Mouse (Mus musculus) limb, embryonic 14.5 days (tissue): ENCODE measurements around the gene Gm21954. TPM values are rescaled to one million over a fixed set of nuclear protein-coding genes. Genes with fewer than 3 reads are reported as not detected.

Experiments
- ATAC-seq: fragments of 200-750 bp; cut with Nextera tagmentation; 2 replicates; pipeline ENCODE4 v1.8.0; 2017; ENCODE audit warnings: low read depth, moderate number of reproducible peaks, moderate TSS enrichment; ENCODE audit not compliant: low FRiP score
- DNase-seq: peaks from one replicate; pipeline ENCODE4 v3.0.0-alpha.2; 2015; ENCODE audit warnings: low spot score
- H3K27ac ChIP-seq: fragments of 300-500 bp; sonication (generic); replicated peaks from 2 replicates; pipeline ENCODE4 v1.5.1; 2014; ENCODE audit warnings: low read depth, mild to moderate bottlenecking, low read length, moderate library complexity, mixed read lengths
- H3K27me3 ChIP-seq: fragments of 300-500 bp; sonication (generic); 2 replicates; pipeline ENCODE4 v1.6.1; 2014; ENCODE audit warnings: low read length, mixed read lengths; ENCODE audit not compliant: control insufficient read depth, insufficient read depth
- H3K36me3 ChIP-seq: fragments of 300-500 bp; sonication (generic); 2 replicates; pipeline ENCODE4 v1.6.1; 2014; ENCODE audit warnings: mild to moderate bottlenecking, low read length, moderate library complexity, mixed read lengths; ENCODE audit not compliant: control insufficient read depth, insufficient read depth
- H3K4me1 ChIP-seq: fragments of 300-500 bp; sonication (generic); 2 replicates; pipeline ENCODE4 v1.6.1; 2014; ENCODE audit warnings: antibody characterized with exemption, low read length, mixed read lengths; ENCODE audit not compliant: control insufficient read depth, insufficient read depth
- H3K4me2 ChIP-seq: fragments of 300-500 bp; sonication (generic); replicated peaks from 2 replicates; pipeline ENCODE4 v1.6.1; 2014; ENCODE audit warnings: low read depth, mild to moderate bottlenecking, low read length, moderate library complexity; ENCODE audit not compliant: severe bottlenecking
- H3K4me3 ChIP-seq: fragments of 300-500 bp; sonication (generic); replicated peaks from 2 replicates; pipeline ENCODE4 v1.5.1; 2014; ENCODE audit warnings: low read length
- H3K9ac ChIP-seq: fragments of 300-500 bp; sonication (generic); 2 replicates; pipeline ENCODE4 v1.6.1; 2014; ENCODE audit warnings: mild to moderate bottlenecking, low read depth, low read length, moderate library complexity; ENCODE audit not compliant: severe bottlenecking
- H3K9me3 ChIP-seq: fragments of 300-500 bp; sonication (generic); 2 replicates; pipeline ENCODE4 v1.6.1; 2016; ENCODE audit warnings: low read length; ENCODE audit not compliant: control insufficient read depth
- POLR2A ChIP-seq: fragments of 200-500 bp; IDR thresholded peaks from 2 replicates; pipeline ENCODE4 v1.8.0; 2012; ENCODE audit warnings: inconsistent platforms, mild to moderate bottlenecking, moderate library complexity, borderline replicate concordance; ENCODE audit not compliant: insufficient read depth, insufficient read length; ENCODE audit errors: extremely low read depth
- WGBS: fragments of 180-500 bp; shearing (Covaris S2); extraction: QIAGEN DNeasy Blood & Tissue Kit; methylation state at CpG from one replicate; pipeline ENCODE4 v1.1.7; 2014; 5-methylcytosine and 5-hydroxymethylcytosine counted together
- polyA plus RNA-seq, 2 experiments: library from polyadenylated mRNA; depleted of rRNA in 1 of 2; stranded (reverse) in 1 of 2; unstranded in 1 of 2; fragments of >200 nt; fragmentation: Nextera tagmentation in 1 of 2; extraction: Ambion mirVana in 1 of 2; gene quantifications; 2 replicates each; pipeline versions ENCODE4 v1.2.1 to v1.2.3; 2012 to 2014

Gene Gm21954
- polyA plus RNA-seq, 2 experiments, result not detected

DNA sequence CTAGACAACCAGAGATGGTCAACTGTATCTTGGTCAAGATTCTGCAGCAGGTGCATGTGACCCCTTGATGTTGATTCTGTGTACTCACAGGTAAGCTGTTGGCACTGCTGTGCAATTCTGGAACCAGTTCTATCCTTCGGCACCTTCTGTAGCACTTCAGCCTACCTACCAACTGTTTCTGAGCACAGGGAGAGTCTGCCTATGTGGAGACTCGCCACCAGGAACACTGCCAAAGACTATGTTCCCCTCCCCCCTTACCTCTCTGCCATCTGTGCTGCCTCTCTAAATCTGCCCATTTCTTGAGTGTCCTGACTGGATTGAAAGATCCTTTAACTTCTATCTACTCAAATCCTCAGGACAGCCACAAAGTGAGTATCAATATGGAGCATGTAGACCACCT, 28.3 kb downstream of the Gm21954 start:
- 89% methylated on average over 2 of the region's 2 CpGs for WGBS
- Histone ChIP-seq H3K9me3 (no peaks in the 10 kb centered on the region), H3K36me3 (0 out of 2 replicates have a peak, but pooled peaks cover 3% of the 10 kb centered on the region), H3K4me2 (no peak overlapping the region), H3K27me3 (no peaks in the 10 kb centered on the region), H3K4me1 (peaks cover 8% of the 10 kb centered on the region), H3K9ac (no peak overlapping the region), H3K4me3 (no peak overlapping the region), H3K27ac (no peak overlapping the region)
- TF ChIP-seq POLR2A, result no peak
- no peak for DNase-seq
- no peak for ATAC-seq

- no peak for DNase-seq
- Histone ChIP-seq H3K27ac (no peak overlapping the region), H3K27me3 (no peaks in the 10 kb centered on the region), H3K36me3 (0 out of 2 replicates have a peak, but pooled peaks cover 3% of the 10 kb centered on the region), H3K4me3 (no peak overlapping the region), H3K4me2 (no peak overlapping the region), H3K9me3 (no peaks in the 10 kb centered on the region), H3K4me1 (peaks cover 8% of the 10 kb centered on the region), H3K9ac (no peak overlapping the region)
- WGBS, result 89% methylated on average over 8 of the region's 8 CpGs
- TF ChIP-seq POLR2A, result no peak
- ATAC-seq, result no peak
These were observed 28.7 kb downstream of the Gm21954 start for GRCm38 (mm10) chr3:55443271-55443670.

DNA sequence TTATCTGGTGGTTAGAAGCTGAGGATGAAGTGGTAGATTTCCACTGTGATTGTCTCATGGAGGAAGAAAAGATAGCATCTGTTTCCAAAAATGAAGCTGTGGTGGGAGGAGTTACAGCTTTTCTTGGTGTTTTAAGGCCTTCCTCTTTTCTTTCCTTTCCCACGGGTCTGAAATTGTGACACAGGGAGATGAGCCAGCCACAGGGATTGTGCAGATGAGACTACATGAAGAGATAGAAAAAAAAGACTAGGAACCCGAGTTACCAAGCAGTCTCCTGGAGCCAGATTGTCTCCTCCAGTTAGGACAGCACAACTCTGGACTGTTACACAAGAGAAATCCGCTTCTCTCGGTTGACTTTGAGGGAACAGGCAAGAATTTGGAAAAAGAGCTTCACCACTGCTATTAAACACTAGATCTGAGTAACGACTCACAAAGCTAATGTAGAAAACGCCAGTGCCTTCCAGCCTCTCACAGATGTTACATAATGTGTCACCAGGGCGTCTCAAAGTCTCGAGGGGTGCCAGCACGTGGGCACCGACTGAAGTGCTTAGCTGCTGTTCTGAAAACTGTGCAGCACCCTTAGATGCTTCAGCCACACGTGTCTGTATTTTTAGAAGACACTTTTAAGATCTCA, 29.9 kb downstream of the Gm21954 start:
- TF ChIP-seq POLR2A, result no peak
- Histone ChIP-seq H3K9ac (no peak overlapping the region), H3K36me3 (0 out of 2 replicates have a peak, but pooled peaks cover 3% of the 10 kb centered on the region), H3K27ac (no peak overlapping the region), H3K9me3 (no peaks in the 10 kb centered on the region), H3K27me3 (no peaks in the 10 kb centered on the region), H3K4me2 (no peak overlapping the region), H3K4me3 (no peak overlapping the region), H3K4me1 (peaks cover 8% of the 10 kb centered on the region)
- no peak for DNase-seq
- no peak for ATAC-seq
- WGBS, result 67% methylated on average over 11 of the region's 11 CpGs

- no peak overlapping the region for H3K9ac ChIP-seq
- no peak overlapping the region for H3K4me3 ChIP-seq
- no peak for TF ChIP-seq POLR2A
- no peak for DNase-seq
- 48% methylated on average over 8 of the region's 8 CpGs for WGBS
- H3K27ac ChIP-seq, result no peak overlapping the region
- H3K9me3 ChIP-seq, result no peaks in the 10 kb centered on the region
- ATAC-seq, result no peak
- H3K36me3 ChIP-seq, result 0 out of 2 replicates have a peak, but pooled peaks cover 3% of the 10 kb centered on the region
- H3K27me3 ChIP-seq, result no peaks in the 10 kb centered on the region
- no peak overlapping the region for H3K4me2 ChIP-seq
- peaks cover 8% of the 10 kb centered on the region for H3K4me1 ChIP-seq
These were observed 31.7 kb downstream of the Gm21954 start for GRCm38 (mm10) chr3:55440342-55440741.

GRCm38 (mm10) chr3:55438824-55439446, 33.1 kb downstream of the Gm21954 start:
- Histone ChIP-seq H3K4me1 (peaks cover 8% of the 10 kb centered on the region), H3K4me2 (no peak overlapping the region), H3K27me3 (no peaks in the 10 kb centered on the region), H3K4me3 (no peak overlapping the region), H3K9me3 (no peaks in the 10 kb centered on the region), H3K36me3 (0 out of 2 replicates have a peak, but pooled peaks cover 3% of the 10 kb centered on the region), H3K9ac (no peak overlapping the region), H3K27ac (no peak overlapping the region)
- ATAC-seq, result no peak
- 68% methylated on average over 7 of the region's 7 CpGs for WGBS
- no peak for DNase-seq
- TF ChIP-seq POLR2A, result no peak
